Mouse (Mus musculus): ENCODE measurements around the gene Cbfa2t3. TPM values are rescaled to one million over a fixed set of nuclear protein-coding genes. Genes with fewer than 3 reads are reported as not detected.
A peak's percentile ranks its signal among the peaks of the same experiment; 100 is the strongest.

The Cbfa2t3 gene
- polyA plus RNA-seq, 2 experiments: 1.9 to 3.3 TPM

GRCm38 (mm10) chr8:122695438-122696042 lies 3.4 kb downstream of the Cbfa2t3 start:
- TF ChIP-seq EP300 (IDR thresholded peaks at IDR 0.05; ENCODE audit: low read depth) (no peak), CTCF (IDR thresholded peaks at IDR 0.05; ENCODE audit: low read depth) (0 out of 2 replicates have a peak, but pooled peaks have one; percentile 10)
- H3K36me3 ChIP-seq (replicated peaks; ENCODE audit: control insufficient read depth, insufficient read depth, low read depth): no peaks in the 10 kb centered on the region; the same call in 1 of the 2 replicates
- H3K4me2 ChIP-seq (ENCODE audit: low read depth): peak overlapping the region; percentile 78
- H3K27ac ChIP-seq: no peak overlapping the region
- peaks cover 50 to 90% of the 10 kb centered on the region in 2 experiments for H3K4me1 ChIP-seq (replicated peaks; ENCODE audit: control insufficient read depth in 2 of 2, insufficient read depth in 2 of 2, low read length in 1 of 2)
- no peak overlapping the region for H3K9ac ChIP-seq (replicated peaks)
- H3K4me3 ChIP-seq (ENCODE audit: insufficient read depth in 1 of 2, low read depth in 2 of 2, low read length in 2 of 2): peak overlapping the region; percentile 14 to 60; a peak in 3 of 4 replicates
- H3K27me3 ChIP-seq (ENCODE audit: control insufficient read depth, insufficient read depth, low read length): no peaks in the 10 kb centered on the region
- H3K9me3 ChIP-seq (ENCODE audit: control insufficient read depth, low read length): no peaks in the 10 kb centered on the region
- WGBS (ENCODE audit: insufficient replicate concordance): 37% methylated on average over 7 of the region's 7 CpGs
- ATAC-seq (ENCODE audit: insufficient read depth) (no peak), DNase-seq (ENCODE audit: low read depth in 3 of 3, low spot score in 3 of 3) (no peak)

- no peak for ATAC-seq (ENCODE audit: insufficient read depth)
- Histone ChIP-seq H3K4me1 (replicated peaks; ENCODE audit: control insufficient read depth in 2 of 2, insufficient read depth in 2 of 2, low read length in 1 of 2) (peaks cover 38 to 75% of the 10 kb centered on the region in 2 experiments), H3K27ac (no peak overlapping the region), H3K4me3 (ENCODE audit: insufficient read depth in 1 of 2, low read depth in 2 of 2, low read length in 2 of 2) (no peak overlapping the region), H3K9me3 (ENCODE audit: control insufficient read depth, low read length) (no peaks in the 10 kb centered on the region), H3K9ac (replicated peaks) (no peak overlapping the region), H3K27me3 (ENCODE audit: control insufficient read depth, insufficient read depth, low read length) (no peaks in the 10 kb centered on the region), H3K4me2 (ENCODE audit: low read depth) (no peak overlapping the region), H3K36me3 (replicated peaks; ENCODE audit: control insufficient read depth, insufficient read depth, low read depth) (no peaks in the 10 kb centered on the region; the same call in 1 of the 2 replicates)
- TF ChIP-seq CTCF (IDR thresholded peaks at IDR 0.05; ENCODE audit: low read depth) (no peak), EP300 (IDR thresholded peaks at IDR 0.05; ENCODE audit: low read depth) (no peak)
- 63% methylated on average over 8 of the region's 8 CpGs for WGBS (ENCODE audit: insufficient replicate concordance)
- no peak for DNase-seq (ENCODE audit: low read depth in 3 of 3, low spot score in 3 of 3)
Measured at GRCm38 (mm10) chr8:122692152-122692551, 6.8 kb downstream of the Cbfa2t3 start.

GRCm38 (mm10) chr8:122691018-122691417 lies 7.9 kb downstream of the Cbfa2t3 start:
- ATAC-seq (ENCODE audit: insufficient read depth): no peak
- WGBS (ENCODE audit: insufficient replicate concordance): 70% methylated on average over 6 of the region's 6 CpGs
- peaks cover 45 to 75% of the 10 kb centered on the region in 2 experiments for H3K4me1 ChIP-seq (replicated peaks; ENCODE audit: control insufficient read depth in 2 of 2, insufficient read depth in 2 of 2, low read length in 1 of 2)

GRCm38 (mm10) chr8:122689315-122689714 lies 9.6 kb downstream of the Cbfa2t3 start:
- 36% methylated on average over 1 of the region's 1 CpGs for WGBS (ENCODE audit: insufficient replicate concordance)
- no peak overlapping the region for H3K4me3 ChIP-seq (ENCODE audit: insufficient read depth in 1 of 2, low read depth in 2 of 2, low read length in 2 of 2)
- H3K4me2 ChIP-seq (ENCODE audit: low read depth): no peak overlapping the region
- no peak overlapping the region for H3K27ac ChIP-seq
- no peak overlapping the region for H3K9ac ChIP-seq (replicated peaks)
- no peaks in the 10 kb centered on the region for H3K9me3 ChIP-seq (ENCODE audit: control insufficient read depth, low read length)
- no peaks in the 10 kb centered on the region; the same call in 1 of the 2 replicates for H3K36me3 ChIP-seq (replicated peaks; ENCODE audit: control insufficient read depth, insufficient read depth, low read depth)
- TF ChIP-seq CTCF (IDR thresholded peaks at IDR 0.05; ENCODE audit: low read depth) (no peak), EP300 (IDR thresholded peaks at IDR 0.05; ENCODE audit: low read depth) (no peak)
- DNase-seq (ENCODE audit: low read depth in 3 of 3, low spot score in 3 of 3) (no peak), ATAC-seq (ENCODE audit: insufficient read depth) (no peak)
- H3K27me3 ChIP-seq (ENCODE audit: control insufficient read depth, insufficient read depth, low read length): no peaks in the 10 kb centered on the region
- peaks cover 51 to 74% of the 10 kb centered on the region in 2 experiments for H3K4me1 ChIP-seq (replicated peaks; ENCODE audit: control insufficient read depth in 2 of 2, insufficient read depth in 2 of 2, low read length in 1 of 2)

More at GRCm38 (mm10) chr8:122691018-122691417, 7.9 kb downstream of the Cbfa2t3 start:
- Histone ChIP-seq H3K4me2 (ENCODE audit: low read depth) (no peak overlapping the region), H3K9ac (replicated peaks) (no peak overlapping the region), H3K4me3 (ENCODE audit: insufficient read depth in 1 of 2, low read depth in 2 of 2, low read length in 2 of 2) (no peak overlapping the region), H3K27me3 (ENCODE audit: control insufficient read depth, insufficient read depth, low read length) (no peaks in the 10 kb centered on the region), H3K27ac (no peak overlapping the region), H3K9me3 (ENCODE audit: control insufficient read depth, low read length) (no peaks in the 10 kb centered on the region), H3K36me3 (replicated peaks; ENCODE audit: control insufficient read depth, insufficient read depth, low read depth) (no peaks in the 10 kb centered on the region; the same call in 1 of the 2 replicates)
- DNase-seq (ENCODE audit: low read depth in 3 of 3, low spot score in 3 of 3): no peak
- TF ChIP-seq EP300 (IDR thresholded peaks at IDR 0.05; ENCODE audit: low read depth) (no peak), CTCF (IDR thresholded peaks at IDR 0.05; ENCODE audit: low read depth) (no peak)

GRCm38 (mm10) chr8:122686879-122687278 lies 12.0 kb downstream of the Cbfa2t3 start:
- no peak overlapping the region for H3K4me2 ChIP-seq (ENCODE audit: low read depth)
- no peaks in the 10 kb centered on the region; the same call in 1 of the 2 replicates for H3K36me3 ChIP-seq (replicated peaks; ENCODE audit: control insufficient read depth, insufficient read depth, low read depth)
- no peak overlapping the region for H3K9ac ChIP-seq (replicated peaks)

More at GRCm38 (mm10) chr8:122686879-122687278, 12.0 kb downstream of the Cbfa2t3 start:
- peak overlapping the region; percentile 47 for H3K27ac ChIP-seq
- H3K9me3 ChIP-seq (ENCODE audit: control insufficient read depth, low read length): no peaks in the 10 kb centered on the region
- WGBS (ENCODE audit: insufficient replicate concordance): 78% methylated on average over 9 of the region's 9 CpGs
- peaks cover 51 to 70% of the 10 kb centered on the region in 2 experiments for H3K4me1 ChIP-seq (replicated peaks; ENCODE audit: control insufficient read depth in 2 of 2, insufficient read depth in 2 of 2, low read length in 1 of 2)
- no peak for ATAC-seq (ENCODE audit: insufficient read depth)
- TF ChIP-seq CTCF (IDR thresholded peaks at IDR 0.05; ENCODE audit: low read depth): no peak
- no peak for TF ChIP-seq EP300 (IDR thresholded peaks at IDR 0.05; ENCODE audit: low read depth)
- no peaks in the 10 kb centered on the region for H3K27me3 ChIP-seq (ENCODE audit: control insufficient read depth, insufficient read depth, low read length)
- DNase-seq (ENCODE audit: low read depth in 3 of 3, low spot score in 3 of 3): no peak
- H3K4me3 ChIP-seq (ENCODE audit: insufficient read depth in 1 of 2, low read depth in 2 of 2, low read length in 2 of 2): no peak overlapping the region

Data from liver, embryonic 14.5 days (tissue).